Mouse (Mus musculus): ENCODE data around the gene Gm9268. TPM values are rescaled to one million over a fixed set of nuclear protein-coding genes. Genes with fewer than 3 reads are reported as not detected.

The Gm9268 gene
- polyA plus RNA-seq (2012; rRNA removed): not detected in 2 replicates

DNA sequence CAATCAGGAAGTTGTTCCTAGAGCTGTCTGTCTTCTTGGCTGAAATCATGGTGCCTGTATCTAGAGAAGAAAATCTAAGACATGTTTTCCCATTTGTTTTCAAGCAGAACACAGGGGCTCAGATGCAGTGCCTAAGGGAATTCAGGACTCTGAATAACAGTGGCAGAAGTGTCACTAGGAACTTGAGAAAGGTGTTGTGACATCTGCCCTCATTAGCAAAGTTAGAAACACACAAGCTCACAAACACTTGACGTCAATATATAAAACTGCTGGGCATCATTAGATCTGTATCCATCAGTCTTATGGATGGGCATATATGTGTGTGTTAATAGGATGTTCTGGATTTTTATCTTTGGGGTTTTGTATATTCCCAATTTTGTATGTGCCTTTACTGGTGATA is at the start of gene Gm9268:
Gm9268 (plus strand) TSS at position 301 of the 400 bp plus-strand sequence.

Other genes starting within 250 kb of the Gm9268 start
- not detected in 2 replicates for gene Vmn2r62, start 225.2 kb upstream of the Gm9268 start, polyA plus RNA-seq (2012; rRNA removed)
- not detected in 2 replicates for gene Gm2381, start 151.5 kb upstream of the Gm9268 start, polyA plus RNA-seq (2012; rRNA removed)
- gene Vmn2r63, start 84.9 kb upstream of the Gm9268 start, polyA plus RNA-seq (2012; rRNA removed): not detected in 2 replicates
- not detected in 2 replicates for gene Zfp936, start 95.5 kb downstream of the Gm9268 start, polyA plus RNA-seq (2012; rRNA removed)